Mouse (Mus musculus) urinary bladder, postnatal 14 days (tissue): ENCODE measurements around the gene Aebp2.
"Not testable (repeated sequence)": the region's sequence is repeated elsewhere in the genome, so short reads cannot be mapped to it uniquely, and the experiment has no call there.

ENCODE experiments used
- DNase-seq: peaks from one replicate; pipeline ENCODE4 v3.0.0; 2021; ENCODE audit warnings: low spot score

The Aebp2 gene

DNA sequence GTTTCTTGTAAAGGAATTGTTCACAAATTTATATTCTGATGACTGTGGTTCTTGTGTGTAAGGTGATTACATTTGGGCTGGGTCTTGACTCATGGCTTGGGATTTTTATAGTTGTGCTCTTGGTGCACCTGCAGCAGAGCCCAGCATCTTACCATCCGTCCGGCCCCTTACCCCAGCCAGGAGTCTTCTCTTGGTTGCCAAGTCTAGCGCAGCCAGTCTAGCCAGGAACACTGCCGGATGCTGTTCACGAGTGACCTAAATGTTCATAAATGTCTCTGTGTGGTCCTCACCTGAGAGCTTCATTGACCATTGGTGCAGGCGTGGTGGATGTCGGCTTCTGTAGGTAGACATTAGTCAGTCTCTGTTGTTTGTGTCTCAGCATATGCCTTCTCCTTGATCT lies 33.0 kb downstream of the Aebp2 start:
- DNase-seq = no peak

- DNase-seq = no peak
Observed at GRCm38 (mm10) chr6:140656991-140657390, 34.5 kb downstream of the Aebp2 start.

DNA sequence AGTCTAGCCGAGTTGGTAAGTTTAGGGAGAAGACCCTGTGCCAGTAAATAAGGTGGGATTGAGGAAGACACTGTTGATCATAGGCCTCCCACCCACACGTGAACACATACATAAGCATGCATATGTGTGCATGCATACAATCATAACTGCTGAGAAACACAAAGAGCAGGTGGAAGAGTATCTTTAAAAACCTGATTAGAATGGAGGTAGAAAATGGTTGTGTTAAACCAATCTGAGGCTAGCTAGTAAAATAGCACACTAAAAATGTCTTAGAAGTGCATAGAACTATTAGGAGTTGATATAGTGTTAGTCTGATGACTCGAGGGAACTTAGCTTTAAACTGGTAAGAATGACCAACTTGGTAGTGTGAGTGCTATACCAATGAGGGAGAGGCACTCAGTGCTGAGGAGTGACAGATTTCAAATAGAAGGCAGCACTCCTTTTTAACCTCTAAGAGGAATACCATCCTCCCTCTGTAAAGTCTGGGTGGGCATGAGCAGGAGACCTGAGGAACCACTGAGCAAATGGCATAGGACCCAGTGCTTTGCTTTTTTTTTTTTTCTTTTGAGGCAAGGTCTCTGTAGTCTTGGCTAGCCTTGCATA lies 35.6 kb downstream of the Aebp2 start:
- DNase-seq = no peak

DNA sequence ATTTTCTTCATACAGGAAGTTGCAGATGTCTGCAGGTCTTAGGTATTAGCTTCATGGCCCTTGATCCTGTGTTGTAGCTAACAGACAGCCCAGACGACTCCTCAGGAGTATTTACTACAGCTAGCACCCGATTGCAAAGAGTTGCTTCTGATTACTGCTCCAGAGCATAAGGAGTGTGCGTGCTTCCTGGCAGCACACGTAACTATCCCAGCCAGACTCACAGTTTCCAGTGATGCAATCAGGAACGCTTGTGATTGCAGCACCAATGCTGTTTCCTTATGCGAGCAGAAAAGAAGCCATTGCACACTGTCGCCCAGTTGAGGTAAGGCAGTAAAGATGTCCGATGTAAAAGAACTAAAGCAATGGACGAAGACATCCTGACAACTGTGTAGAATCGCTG lies 38.6 kb downstream of the Aebp2 start:
- no peak for DNase-seq

DNA sequence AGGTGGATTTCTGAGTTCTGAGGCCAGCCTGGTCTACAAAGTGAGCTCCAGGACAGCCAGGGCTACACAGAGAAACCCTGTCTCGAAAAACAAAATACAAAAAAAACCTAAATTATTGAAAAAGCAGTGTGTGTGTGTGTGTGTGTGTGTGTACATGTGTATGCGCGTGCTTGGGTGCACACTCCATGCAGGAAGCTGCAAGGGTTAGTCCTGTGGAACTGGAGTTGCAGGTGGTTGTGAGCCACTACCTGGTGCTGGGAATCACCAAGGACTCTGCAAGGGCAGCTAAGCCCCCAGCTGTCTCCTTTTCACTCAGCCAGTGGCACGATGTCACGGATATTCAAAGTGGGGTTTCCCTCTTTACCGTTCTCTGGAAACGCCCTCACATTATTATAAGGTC lies 39.3 kb downstream of the Aebp2 start:
- no peak for DNase-seq

DNA sequence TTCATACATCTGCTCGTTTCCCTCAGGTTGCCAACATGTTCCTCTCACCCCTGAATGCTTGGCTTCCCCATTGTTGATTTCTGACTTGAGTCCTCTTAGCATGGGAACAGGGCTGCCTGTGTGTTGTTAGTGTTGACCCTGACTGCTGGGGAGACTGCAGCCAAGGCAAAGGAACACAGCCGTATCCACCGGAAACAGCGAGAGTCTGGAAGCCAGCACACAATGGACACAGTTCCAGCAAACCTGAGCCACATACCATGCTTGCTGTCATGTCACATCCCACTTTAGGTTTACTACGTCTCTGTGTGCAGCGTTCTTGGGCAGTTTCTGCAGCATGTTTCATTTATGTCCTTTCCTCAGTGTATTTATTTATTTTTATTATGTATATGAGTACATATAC lies 39.8 kb downstream of the Aebp2 start:
- no peak for DNase-seq

DNA sequence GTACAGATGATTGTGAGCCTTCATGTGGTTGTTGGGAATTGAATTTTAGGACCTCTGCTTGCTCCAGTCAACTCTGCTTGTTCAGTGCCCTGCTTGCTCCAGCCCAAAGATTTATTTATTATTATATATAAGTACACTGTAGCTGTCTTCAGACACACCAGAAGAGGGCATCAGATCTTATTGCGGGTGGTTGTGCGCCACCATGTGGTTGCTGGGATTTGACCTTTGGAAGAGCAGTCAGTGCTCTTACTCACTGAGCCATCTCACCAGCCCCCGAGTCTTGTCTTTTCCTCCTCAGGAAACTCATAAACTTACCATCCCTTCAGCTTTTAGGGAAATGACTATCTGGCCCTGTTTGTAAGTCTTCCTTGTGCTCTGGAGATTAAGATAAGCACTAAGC lies 40.2 kb downstream of the Aebp2 start:
- not testable (repeated sequence) for DNase-seq

- no peak for DNase-seq
Observed at GRCm38 (mm10) chr6:140664611-140665010, 42.1 kb downstream of the Aebp2 start.

DNA sequence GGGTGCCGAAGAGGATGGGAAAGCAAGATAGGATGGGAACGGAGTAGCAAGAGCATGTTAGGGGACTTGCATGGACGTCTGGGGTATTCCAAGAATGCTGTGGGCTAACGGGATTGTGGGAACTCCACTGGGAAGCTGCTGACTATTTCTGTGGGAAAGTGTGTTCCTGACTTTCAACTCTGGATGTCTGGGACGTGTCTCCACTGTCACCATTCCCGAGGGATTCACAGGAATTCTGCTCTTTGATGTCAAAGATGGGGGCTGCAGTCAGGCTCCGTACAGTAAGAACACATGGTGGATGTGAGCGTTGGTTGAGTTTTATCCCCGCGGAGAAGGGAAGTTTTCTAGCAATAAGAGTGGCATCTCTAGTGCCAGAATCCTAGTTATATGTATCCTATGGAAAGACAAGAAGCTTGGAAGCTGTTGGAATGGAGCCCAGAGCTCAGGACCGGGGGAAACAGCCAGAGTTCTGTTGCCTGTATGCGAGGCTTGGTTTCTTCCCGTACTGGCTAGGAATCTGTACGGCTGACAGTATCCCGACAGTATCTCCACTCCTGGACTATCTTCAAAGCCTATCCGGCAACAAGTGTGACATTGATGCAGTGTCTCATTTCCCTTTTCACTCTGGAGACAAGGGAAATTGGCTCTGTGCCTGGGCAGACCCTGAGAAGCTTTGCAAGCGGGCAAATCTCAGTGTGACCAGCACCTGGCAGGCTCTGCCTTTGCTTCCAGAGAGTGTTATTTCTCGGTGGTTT lies 44.2 kb downstream of the Aebp2 start:
- DNase-seq = no peak

DNA sequence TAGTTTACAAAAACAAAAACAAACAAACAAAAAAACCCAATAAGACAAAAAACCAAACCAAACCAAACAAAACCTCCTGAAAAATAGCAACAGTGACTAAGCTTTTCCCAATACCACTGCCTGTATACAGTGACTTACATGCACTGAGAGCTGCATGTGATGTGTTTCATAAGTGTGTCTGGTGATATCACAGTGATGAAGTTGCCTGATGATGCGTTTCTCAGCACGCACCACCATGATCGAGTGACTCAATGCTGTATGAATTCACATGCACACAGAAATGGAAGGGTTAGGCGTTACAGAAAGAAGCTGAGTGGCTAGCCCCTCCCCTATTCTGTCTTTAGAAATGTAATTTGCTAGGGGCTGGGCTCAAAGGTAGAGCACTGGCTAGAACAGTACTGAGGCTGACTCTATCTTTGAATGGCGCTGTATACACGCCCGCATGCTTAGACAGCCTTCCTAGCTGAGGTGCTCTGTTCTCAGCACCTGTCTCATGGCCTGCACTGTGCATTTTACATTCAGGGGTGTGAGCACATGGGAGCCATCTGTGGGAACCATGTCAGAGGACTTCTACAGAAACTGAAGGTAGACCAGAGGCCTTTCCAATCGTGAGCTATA lies 44.9 kb downstream of the Aebp2 start:
- DNase-seq = no peak

DNA sequence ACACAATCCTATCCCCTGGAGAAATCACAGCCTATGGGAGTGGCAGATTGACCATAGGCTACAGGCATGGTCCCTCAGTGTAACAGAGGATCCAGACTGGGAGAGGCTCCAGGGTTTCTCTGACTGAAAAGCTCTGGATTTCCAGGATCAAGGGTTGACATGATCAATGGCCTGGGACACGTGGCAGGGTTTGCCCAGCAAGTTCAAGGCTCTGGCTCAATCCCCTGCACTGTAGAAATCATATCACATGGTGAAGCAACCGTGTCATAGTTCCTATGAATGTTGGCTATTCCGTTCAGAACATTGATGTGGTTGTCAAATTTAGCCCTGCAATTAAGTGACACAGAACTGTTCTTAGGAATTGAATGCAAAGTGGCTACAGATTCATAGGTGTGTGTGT lies 52.0 kb downstream of the Aebp2 start:
- no peak for DNase-seq

GRCm38 (mm10) chr6:140676094-140676493 lies 53.6 kb downstream of the Aebp2 start:
- no peak for DNase-seq

- DNase-seq = no peak
Observed at GRCm38 (mm10) chr6:140677041-140677440, 54.6 kb downstream of the Aebp2 start.

DNA sequence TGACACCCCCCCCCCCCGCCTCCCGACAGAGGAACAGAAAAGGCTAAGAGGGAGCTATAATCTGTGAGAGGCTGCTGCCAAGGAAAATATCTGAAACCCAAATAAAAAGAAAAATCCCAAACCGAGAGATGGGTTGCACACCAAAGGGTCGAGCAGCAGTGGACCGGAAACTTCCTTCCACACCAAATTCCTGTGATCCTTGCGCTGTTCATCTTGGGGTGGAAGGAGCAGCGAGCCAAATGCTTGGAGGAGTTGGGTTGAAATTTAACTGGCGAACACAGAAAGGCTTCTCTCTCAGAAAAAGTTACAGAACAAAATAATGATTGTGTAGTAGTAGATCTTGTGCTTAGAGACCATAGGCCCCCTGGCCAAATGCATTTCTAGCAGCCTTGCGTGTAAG lies 55.5 kb downstream of the Aebp2 start:
- DNase-seq = no peak

GRCm38 (mm10) chr6:140678658-140679271 lies 56.3 kb downstream of the Aebp2 start:
- no peak for DNase-seq

GRCm38 (mm10) chr6:140680713-140681112 lies 58.2 kb downstream of the Aebp2 start:
- no peak for DNase-seq

GRCm38 (mm10) chr6:140682829-140683228 lies 60.4 kb downstream of the Aebp2 start:
- DNase-seq = no peak

DNA sequence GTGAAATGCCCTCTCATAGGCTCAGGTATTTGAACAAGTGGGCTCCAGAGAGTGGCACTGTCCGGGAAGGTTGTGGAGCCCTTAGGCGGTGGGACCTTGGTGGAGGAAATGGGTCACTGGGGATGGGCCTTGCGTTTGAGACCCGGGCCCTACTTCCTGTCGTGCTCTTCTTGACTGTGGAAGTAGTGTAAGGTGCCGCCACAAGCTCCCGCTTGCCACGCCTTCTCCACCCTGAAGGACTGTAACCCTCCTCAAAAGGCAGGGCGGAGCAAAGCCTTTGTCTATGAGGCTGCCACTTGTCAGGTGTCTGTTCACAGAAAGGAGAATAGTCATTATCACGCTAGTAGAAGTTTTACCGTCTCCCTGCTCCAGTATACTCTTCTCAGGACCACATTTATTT lies 61.9 kb downstream of the Aebp2 start:
- DNase-seq = no peak

- DNase-seq = no peak
Observed at GRCm38 (mm10) chr6:140689617-140690404, 67.3 kb downstream of the Aebp2 start.

- no peak for DNase-seq
Observed at GRCm38 (mm10) chr6:140692160-140692559, 69.7 kb downstream of the Aebp2 start.

DNA sequence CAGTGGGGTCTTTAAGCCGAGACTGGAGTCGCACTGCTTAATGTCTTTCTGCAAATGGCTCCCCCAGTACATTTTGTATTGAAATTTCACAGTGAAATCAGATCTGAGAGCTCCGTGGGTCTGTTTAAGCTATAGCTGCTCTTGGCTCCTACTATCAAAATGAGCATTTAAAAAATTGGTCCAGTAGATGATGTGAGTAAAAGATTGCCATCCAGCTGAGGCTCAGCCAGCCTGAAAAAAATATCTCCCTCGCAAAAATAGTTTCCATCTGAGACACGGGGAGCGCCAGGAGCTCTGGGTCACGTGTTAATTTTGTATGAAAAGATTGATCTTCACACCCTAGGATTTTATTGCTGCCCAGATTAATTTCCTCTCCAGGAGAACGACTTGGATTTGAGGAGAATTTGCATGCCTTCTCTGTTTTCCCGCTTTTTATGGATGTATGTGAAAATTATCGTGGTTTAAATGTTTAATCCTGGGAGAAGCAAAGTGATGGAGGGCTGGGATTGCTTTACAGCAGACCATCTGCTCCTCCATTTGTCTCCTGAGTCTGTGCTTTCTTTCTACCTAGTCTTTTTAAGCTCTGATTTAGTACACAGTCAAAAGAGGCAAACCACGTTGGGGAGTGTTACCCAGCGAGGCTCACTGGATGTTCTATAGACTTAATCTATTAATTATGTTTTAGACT lies 73.9 kb downstream of the Aebp2 start:
- DNase-seq = no peak

- DNase-seq = no peak
Observed at GRCm38 (mm10) chr6:140697994-140698393, 75.5 kb downstream of the Aebp2 start.
